Mouse (Mus musculus) E14TG2a.4 (cell line): ENCODE measurements around the gene Dpp3.
"Not testable (repeated sequence)": the region's sequence is repeated elsewhere in the genome, so short reads cannot be mapped to it uniquely, and the experiment has no call there.

ENCODE experiments used
- H3K27me3 ChIP-seq: 2 replicates; pipeline ENCODE4 v1.6.1; 2014; ENCODE audit warnings: low read length, control low read depth; ENCODE audit not compliant: insufficient read depth
- H3K36me3 ChIP-seq: 2 replicates; pipeline ENCODE4 v1.6.1; 2014; ENCODE audit warnings: low read length, control low read depth; ENCODE audit not compliant: insufficient read depth
- H3K4me1 ChIP-seq: replicated peaks from 2 replicates; pipeline ENCODE4 v1.6.1; 2014; ENCODE audit warnings: low read depth, low read length, control low read depth
- H3K4me3 ChIP-seq: replicated peaks from 2 replicates; pipeline ENCODE4 v1.5.1; 2014; ENCODE audit warnings: mild to moderate bottlenecking, low read length
- H3K9me3 ChIP-seq: 2 replicates; pipeline ENCODE4 v1.6.1; 2014; ENCODE audit warnings: low read length, control low read depth
- CTCF ChIP-seq: conservative IDR thresholded peaks from 2 replicates; pipeline ENCODE4 v1.5.1; 2014; ENCODE audit warnings: low read length
- NANOG ChIP-seq: IDR thresholded peaks from 2 replicates; pipeline ENCODE4 v1.6.1; 2014; ENCODE audit warnings: borderline replicate concordance, low read length, mixed read lengths
- POU5F1 ChIP-seq: IDR thresholded peaks from 2 replicates; pipeline ENCODE4 v1.6.1; 2014; ENCODE audit warnings: low read length, borderline replicate concordance

Dpp3 gene

GRCm38 (mm10) chr19:4927904-4928531 is at the start of gene Dpp3:
Gene Dpp3, minus strand, starts transcription at chr19:4928287.
- Histone ChIP-seq H3K27me3 (peaks cover 18% of the 10 kb centered on the region), H3K36me3 (peaks cover 39% of the 10 kb centered on the region), H3K4me3 (peak within 1 kb of the TSS; percentile 90), H3K4me1 (peaks cover 61% of the 10 kb centered on the region), H3K9me3 (no peaks in the 10 kb centered on the region)
- TF ChIP-seq NANOG, result no peak
- TF ChIP-seq CTCF, result no peak
- no peak for TF ChIP-seq POU5F1

- TF ChIP-seq NANOG, result no peak
- peak; percentile 75 for TF ChIP-seq CTCF
- no peak for TF ChIP-seq POU5F1
Measured at GRCm38 (mm10) chr19:4968236-4968635, 40.1 kb upstream of the Dpp3 start.

GRCm38 (mm10) chr19:4961928-4962601 is 34.0 kb upstream of the Dpp3 start, which contains the start of gene Mrpl11:
Gene Mrpl11, plus strand, starts transcription at chr19:4962147.
- Histone ChIP-seq H3K4me3 (peak within 1 kb of the TSS; percentile 94), H3K9me3 (peaks cover 19% of the 10 kb centered on the region), H3K36me3 (peaks cover 34% of the 10 kb centered on the region), H3K27me3 (peaks cover 12% of the 10 kb centered on the region; the same call in 1 of the 2 replicates), H3K4me1 (peaks cover 19% of the 10 kb centered on the region)
- TF ChIP-seq CTCF, result peak; percentile 52
- no peak for TF ChIP-seq NANOG

More at GRCm38 (mm10) chr19:4968236-4968635, 40.1 kb upstream of the Dpp3 start:
- Histone ChIP-seq H3K27me3 (no peaks in the 10 kb centered on the region), H3K4me1 (peaks cover 17% of the 10 kb centered on the region), H3K36me3 (peaks cover 34% of the 10 kb centered on the region), H3K9me3 (no peaks in the 10 kb centered on the region), H3K4me3 (peak overlapping the region; percentile 55)

- H3K4me3 ChIP-seq, H3K36me3 ChIP-seq, H3K27me3 ChIP-seq: not testable (repeated sequence)
- Histone ChIP-seq H3K4me1 (peaks cover 33% of the 10 kb centered on the region), H3K9me3 (peaks cover 29% of the 10 kb centered on the region)
Measured at GRCm38 (mm10) chr19:4948641-4949040, 20.6 kb upstream of the Dpp3 start.

GRCm38 (mm10) chr19:4945540-4945939 is 17.5 kb upstream of the Dpp3 start:
- no peaks in the 10 kb centered on the region for H3K36me3 ChIP-seq
- H3K4me1 ChIP-seq, result peaks cover 51% of the 10 kb centered on the region
- H3K4me3 ChIP-seq, result peak overlapping the region; percentile 60
- H3K9me3 ChIP-seq, result peaks cover 29% of the 10 kb centered on the region
- TF ChIP-seq NANOG (no peak), CTCF (no peak), POU5F1 (no peak)
- H3K27me3 ChIP-seq, result peaks cover 13% of the 10 kb centered on the region

GRCm38 (mm10) chr19:4943253-4943588 is 15.1 kb upstream of the Dpp3 start:
- TF ChIP-seq NANOG (no peak), POU5F1 (no peak), CTCF (no peak)
- no peaks in the 10 kb centered on the region for H3K36me3 ChIP-seq
- peaks cover 12% of the 10 kb centered on the region for H3K9me3 ChIP-seq
- peaks cover 20% of the 10 kb centered on the region for H3K27me3 ChIP-seq
- H3K4me1 ChIP-seq, result peaks cover 53% of the 10 kb centered on the region
- H3K4me3 ChIP-seq, result peak overlapping the region; percentile 82

- Histone ChIP-seq H3K4me1 (peaks cover 55% of the 10 kb centered on the region), H3K27me3 (peaks cover 23% of the 10 kb centered on the region), H3K9me3 (peaks cover 7% of the 10 kb centered on the region), H3K4me3 (peak within 1 kb of the TSS; percentile 82), H3K36me3 (no peaks in the 10 kb centered on the region)
- TF ChIP-seq POU5F1 (no peak), CTCF (no peak), NANOG (no peak)
Measured at GRCm38 (mm10) chr19:4942551-4943252, 14.6 kb upstream of the Dpp3 start, which contains the start of gene Peli3. Gene Peli3, minus strand, starts transcription at chr19:4943127.

- Histone ChIP-seq H3K4me1 (peaks cover 30% of the 10 kb centered on the region), H3K36me3 (no peaks in the 10 kb centered on the region; the same call in 1 of the 2 replicates), H3K27me3 (peaks cover 25% of the 10 kb centered on the region), H3K9me3 (no peaks in the 10 kb centered on the region), H3K4me3 (peak overlapping the region; percentile 35)
- no peak for TF ChIP-seq POU5F1
- TF ChIP-seq NANOG, result no peak
- TF ChIP-seq CTCF, result no peak
Measured at GRCm38 (mm10) chr19:4937444-4938310, 9.6 kb upstream of the Dpp3 start.

- Histone ChIP-seq H3K27me3 (peaks cover 31% of the 10 kb centered on the region), H3K4me1 (peaks cover 32% of the 10 kb centered on the region), H3K36me3 (no peaks in the 10 kb centered on the region; the same call in 1 of the 2 replicates), H3K4me3 (no peak overlapping the region), H3K9me3 (no peaks in the 10 kb centered on the region)
- TF ChIP-seq POU5F1 (no peak), NANOG (no peak), CTCF (no peak)
Measured at GRCm38 (mm10) chr19:4936896-4937295, 8.8 kb upstream of the Dpp3 start.
